Mouse (Mus musculus): ENCODE results near the gene Gm21972.
A peak's percentile ranks its signal among the peaks of the same experiment; 100 is the strongest.

Gene Gm21972

GRCm38 (mm10) chr1:86161061-86161460 lies 27.6 kb downstream of the Gm21972 start:
- DNase-seq (ENCODE audit: low read depth, low spot score), result no peak

- no peak for DNase-seq (ENCODE audit: low read depth, low spot score)
These were observed 41.2 kb downstream of the Gm21972 start for GRCm38 (mm10) chr1:86174602-86175001.

GRCm38 (mm10) chr1:86176066-86176465 lies 42.6 kb downstream of the Gm21972 start:
- no peak for DNase-seq (ENCODE audit: low read depth, low spot score)

- DNase-seq (ENCODE audit: low read depth, low spot score), result peak; percentile 76
These were observed 45.2 kb downstream of the Gm21972 start for GRCm38 (mm10) chr1:86178462-86179253.

GRCm38 (mm10) chr1:86182004-86182709 lies 48.7 kb downstream of the Gm21972 start:
- no peak for DNase-seq (ENCODE audit: low read depth, low spot score)

- no peak for DNase-seq (ENCODE audit: low read depth, low spot score)
These were observed 50.3 kb downstream of the Gm21972 start for GRCm38 (mm10) chr1:86183577-86184263.

GRCm38 (mm10) chr1:86186762-86187161 lies 53.3 kb downstream of the Gm21972 start:
- DNase-seq (ENCODE audit: low read depth, low spot score), result no peak

- DNase-seq (ENCODE audit: low read depth, low spot score), result no peak
These were observed 54.4 kb downstream of the Gm21972 start for GRCm38 (mm10) chr1:86187856-86188255.

- DNase-seq (ENCODE audit: low read depth, low spot score), result no peak
These were observed 54.8 kb downstream of the Gm21972 start for GRCm38 (mm10) chr1:86188271-86188670.

GRCm38 (mm10) chr1:86189034-86189702 lies 55.7 kb downstream of the Gm21972 start:
- no peak for DNase-seq (ENCODE audit: low read depth, low spot score)

GRCm38 (mm10) chr1:86190843-86191242 lies 57.4 kb downstream of the Gm21972 start:
- DNase-seq (ENCODE audit: low read depth, low spot score), result no peak

GRCm38 (mm10) chr1:86194044-86194443 lies 60.6 kb downstream of the Gm21972 start:
- DNase-seq (ENCODE audit: low read depth, low spot score), result no peak

GRCm38 (mm10) chr1:86198276-86198675 lies 64.8 kb downstream of the Gm21972 start:
- DNase-seq (ENCODE audit: low read depth, low spot score), result no peak

- DNase-seq (ENCODE audit: low read depth, low spot score), result no peak
These were observed 65.6 kb downstream of the Gm21972 start for GRCm38 (mm10) chr1:86199026-86199425.

- no peak for DNase-seq (ENCODE audit: low read depth, low spot score)
These were observed 67.9 kb downstream of the Gm21972 start for GRCm38 (mm10) chr1:86201312-86201711.

- peak; percentile 69 for DNase-seq (ENCODE audit: low read depth, low spot score)
These were observed 69.3 kb downstream of the Gm21972 start for GRCm38 (mm10) chr1:86202617-86203219.

GRCm38 (mm10) chr1:86210676-86211075 lies 77.2 kb downstream of the Gm21972 start:
- DNase-seq (ENCODE audit: low read depth, low spot score), result no peak

- DNase-seq (ENCODE audit: low read depth, low spot score), result no peak
These were observed 78.1 kb downstream of the Gm21972 start for GRCm38 (mm10) chr1:86211498-86211897.

Measured in telencephalon, adult 2 months (tissue).